Mouse (Mus musculus) lung, adult 2 months (tissue): ENCODE results near the gene C9orf72.

Experiments
- CTCF ChIP-seq: fragments of 200-500 bp; IDR thresholded peaks from 2 replicates; pipeline ENCODE4 v1.5.1; 2011; ENCODE audit warnings: mild to moderate bottlenecking, low read length, control low read depth; ENCODE audit not compliant: insufficient read depth
- POLR2A ChIP-seq: fragments of 200-500 bp; IDR thresholded peaks from 2 replicates; pipeline ENCODE4 v1.6.1; 2011; ENCODE audit warnings: low read depth, mild to moderate bottlenecking, control low read depth, low read length, borderline replicate concordance; ENCODE audit errors: extremely low read depth

DNA sequence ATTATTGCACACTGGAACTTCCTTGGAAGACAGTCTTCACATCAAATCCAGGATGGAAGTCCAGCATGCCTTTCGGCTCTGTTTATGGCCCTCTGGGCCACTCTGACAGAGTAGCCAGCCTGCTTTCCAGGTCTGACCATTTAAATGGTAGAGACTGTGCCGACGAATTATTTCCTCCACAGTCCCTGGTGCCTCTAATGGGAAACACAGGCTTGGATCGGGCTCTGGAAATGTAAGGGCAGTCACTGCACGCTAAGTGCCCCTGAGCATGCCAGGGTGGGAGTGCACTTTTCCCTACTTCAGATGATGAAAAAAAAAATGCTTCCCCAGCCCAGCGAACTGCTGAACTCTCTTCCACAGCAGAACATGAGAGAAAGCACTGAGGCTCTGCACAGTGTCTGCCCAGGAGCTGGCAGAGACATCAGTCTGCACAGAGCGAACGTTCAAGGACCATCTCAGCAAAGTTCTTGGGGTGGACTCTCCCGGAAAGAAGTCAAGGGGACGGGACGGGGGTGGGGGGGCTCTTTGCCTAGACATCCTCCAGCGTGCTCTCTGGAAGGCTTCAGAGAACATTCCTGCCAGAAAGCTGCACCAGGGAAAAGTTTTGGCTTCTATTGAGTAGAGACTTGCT is 82.4 kb downstream of the C9orf72 start:
- TF ChIP-seq POLR2A (no peak), CTCF (no peak)
